Mouse (Mus musculus): ENCODE results near the gene Chchd3. TPM values are rescaled to one million over a fixed set of nuclear protein-coding genes. Genes with fewer than 3 reads are reported as not detected.
A peak's percentile ranks its signal among the peaks of the same experiment; 100 is the strongest.

Chchd3 gene
- polyA plus RNA-seq, 1 experiment from 2014 or later: 228 TPM

DNA sequence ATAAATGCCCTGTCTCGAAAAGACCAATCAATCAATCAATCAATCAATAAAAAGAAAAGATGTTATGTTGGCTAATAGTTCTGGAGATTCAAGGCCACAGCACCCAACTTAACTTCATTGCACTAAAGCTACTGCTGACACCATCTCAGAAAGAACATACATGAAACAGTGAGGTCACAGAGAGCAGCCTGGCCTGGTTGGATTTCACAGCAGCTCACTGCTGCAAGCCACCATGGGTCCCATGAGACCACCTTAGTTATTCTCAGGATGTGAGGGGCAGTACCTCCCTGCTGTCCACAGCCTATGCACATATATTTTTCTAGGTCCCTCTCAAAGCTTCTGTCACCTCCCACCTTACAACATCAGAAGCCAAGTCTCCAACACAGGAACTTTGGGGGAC is 57.1 kb downstream of the Chchd3 start:
- peaks cover 3% of the 10 kb centered on the region; the same call in 1 of the 2 replicates for H3K36me3 ChIP-seq
- no peak overlapping the region for H3K27ac ChIP-seq
- peaks cover 7% of the 10 kb centered on the region; the same call in 1 of the 2 replicates for H3K4me1 ChIP-seq (replicated peaks)
- no peak overlapping the region for H3K4me2 ChIP-seq
- H3K27me3 ChIP-seq: no peaks in the 10 kb centered on the region
- no peak for ATAC-seq (replicated peaks; ENCODE audit: insufficient number of reproducible peaks, insufficient read depth, low FRiP score, low read depth)
- no peaks in the 10 kb centered on the region for H3K9me3 ChIP-seq (replicated peaks)
- WGBS: 87% methylated on average over 1 of the region's 1 CpGs
- no peak overlapping the region for H3K4me3 ChIP-seq
- H3K9ac ChIP-seq: no peak overlapping the region

DNA sequence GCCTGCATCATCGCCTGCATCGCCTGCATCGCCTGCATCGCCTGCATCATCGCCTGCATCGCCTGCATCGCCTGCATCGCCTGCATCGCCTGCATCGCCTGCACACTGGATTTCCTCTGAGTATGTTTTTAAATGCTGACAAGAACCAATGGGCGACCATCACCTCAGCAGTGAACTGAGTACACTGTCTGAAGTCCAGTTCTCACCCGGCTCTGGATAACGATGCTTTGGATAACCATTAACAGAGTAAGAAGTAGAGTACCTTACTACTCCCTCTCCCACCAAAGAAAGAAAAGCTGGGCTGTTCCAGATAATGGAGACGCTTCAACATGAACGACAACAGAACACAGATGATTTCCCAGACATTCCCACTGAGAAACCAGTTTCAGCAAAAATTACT is 58.8 kb downstream of the Chchd3 start:
- Histone ChIP-seq H3K9me3 (replicated peaks) (no peaks in the 10 kb centered on the region), H3K27me3 (no peaks in the 10 kb centered on the region), H3K36me3 (no peaks in the 10 kb centered on the region), H3K4me2 (no peak overlapping the region), H3K4me1 (replicated peaks) (peaks cover 17% of the 10 kb centered on the region), H3K9ac (no peak overlapping the region), H3K27ac (no peak overlapping the region), H3K4me3 (no peak overlapping the region)
- 93% methylated on average over 15 of the region's 15 CpGs for WGBS
- no peak for ATAC-seq (replicated peaks; ENCODE audit: insufficient number of reproducible peaks, insufficient read depth, low FRiP score, low read depth)

DNA sequence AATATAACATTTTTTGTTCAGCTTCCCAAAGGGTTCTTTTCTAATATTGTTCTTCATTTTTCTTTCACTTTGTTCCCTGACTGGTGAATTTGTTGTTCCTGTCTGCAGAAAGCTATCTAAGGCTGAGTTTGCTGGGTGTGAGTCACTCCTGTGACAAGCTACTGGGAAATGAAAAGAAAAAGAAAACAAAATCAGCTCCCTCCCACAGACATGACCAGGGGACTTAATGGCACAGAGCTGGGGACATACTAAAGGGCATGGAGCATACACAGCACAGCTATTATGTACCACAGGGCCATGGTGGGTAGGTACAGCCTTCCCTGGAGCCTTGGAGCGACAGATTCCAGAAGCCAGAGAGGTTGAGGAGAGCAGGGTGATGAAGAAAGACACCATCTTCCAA is 63.5 kb downstream of the Chchd3 start:
- H3K27me3 ChIP-seq: no peaks in the 10 kb centered on the region
- H3K27ac ChIP-seq: no peak overlapping the region
- H3K4me2 ChIP-seq: no peak overlapping the region
- 68% methylated on average over 1 of the region's 1 CpGs for WGBS
- H3K9ac ChIP-seq: no peak overlapping the region
- ATAC-seq (replicated peaks; ENCODE audit: insufficient number of reproducible peaks, insufficient read depth, low FRiP score, low read depth): no peak
- H3K4me3 ChIP-seq: no peak overlapping the region
- no peaks in the 10 kb centered on the region for H3K9me3 ChIP-seq (replicated peaks)
- peaks cover 17% of the 10 kb centered on the region for H3K4me1 ChIP-seq (replicated peaks)
- no peaks in the 10 kb centered on the region for H3K36me3 ChIP-seq

DNA sequence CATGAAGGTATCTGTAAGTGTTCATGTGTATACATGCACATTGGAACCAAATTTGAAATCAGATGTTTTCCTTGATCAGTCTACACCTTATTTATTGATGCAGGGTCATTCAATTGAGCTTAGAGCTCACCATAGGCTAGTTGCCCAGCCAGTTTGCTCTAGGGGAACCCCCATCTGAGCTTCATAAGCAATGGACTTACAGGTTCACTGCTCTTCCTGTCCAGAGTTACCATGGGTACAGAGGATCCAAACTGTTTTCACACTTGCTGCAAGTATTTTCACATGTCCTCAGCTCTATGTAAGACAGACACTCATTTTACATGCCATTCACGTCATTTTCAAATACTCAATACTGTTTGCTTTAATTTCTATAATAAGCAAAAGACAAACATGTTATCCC is 66.2 kb downstream of the Chchd3 start:
- H3K9ac ChIP-seq: no peak overlapping the region
- ATAC-seq (replicated peaks; ENCODE audit: insufficient number of reproducible peaks, insufficient read depth, low FRiP score, low read depth): no peak
- H3K36me3 ChIP-seq: no peaks in the 10 kb centered on the region
- H3K27me3 ChIP-seq: no peaks in the 10 kb centered on the region
- no peak overlapping the region for H3K4me3 ChIP-seq
- 84% methylated on average over 1 of the region's 1 CpGs for WGBS
- no peaks in the 10 kb centered on the region for H3K9me3 ChIP-seq (replicated peaks)
- peaks cover 29% of the 10 kb centered on the region for H3K4me1 ChIP-seq (replicated peaks)
- no peak overlapping the region for H3K27ac ChIP-seq
- no peak overlapping the region for H3K4me2 ChIP-seq

DNA sequence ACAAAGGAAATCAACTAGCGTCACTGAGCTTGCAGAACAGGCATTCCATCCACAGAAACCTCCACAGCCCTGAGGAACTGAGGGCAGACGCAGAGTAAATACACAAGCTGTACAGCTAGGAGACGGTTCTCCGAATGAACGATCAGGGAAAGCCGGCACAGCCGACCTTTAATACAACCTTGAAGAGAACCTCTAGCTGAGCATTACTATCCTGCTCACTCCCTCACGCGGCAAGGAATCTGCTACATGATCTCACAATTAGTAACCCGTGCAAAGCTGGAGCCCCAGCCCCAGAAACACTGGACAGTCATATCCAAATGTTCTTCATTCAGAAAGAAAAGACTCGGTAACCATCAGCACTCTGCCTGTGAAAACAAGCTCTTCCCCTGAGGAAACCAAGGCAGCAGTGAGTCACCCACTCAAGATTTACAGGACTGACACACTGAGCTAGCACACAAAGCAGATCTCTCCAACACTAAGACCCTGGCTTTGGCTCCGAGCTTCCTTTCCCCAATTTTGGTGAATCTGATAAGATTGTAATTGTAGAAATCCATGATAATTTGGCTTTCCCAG is 69.9 kb downstream of the Chchd3 start:
- Histone ChIP-seq H3K36me3 (no peaks in the 10 kb centered on the region), H3K4me1 (replicated peaks) (peaks cover 17% of the 10 kb centered on the region), H3K4me2 (0 out of 2 replicates have a peak overlapping the region, but pooled peaks have one; percentile 7), H3K27ac (peak overlapping the region; percentile 14; the same call in 1 of the 2 replicates), H3K9me3 (replicated peaks) (no peaks in the 10 kb centered on the region), H3K9ac (no peak overlapping the region), H3K27me3 (no peaks in the 10 kb centered on the region), H3K4me3 (no peak overlapping the region)
- 0 out of 2 replicates have a peak, but pooled peaks have one; percentile 18 for ATAC-seq (replicated peaks; ENCODE audit: insufficient number of reproducible peaks, insufficient read depth, low FRiP score, low read depth)
- 28% methylated on average over 12 of the region's 12 CpGs for WGBS

DNA sequence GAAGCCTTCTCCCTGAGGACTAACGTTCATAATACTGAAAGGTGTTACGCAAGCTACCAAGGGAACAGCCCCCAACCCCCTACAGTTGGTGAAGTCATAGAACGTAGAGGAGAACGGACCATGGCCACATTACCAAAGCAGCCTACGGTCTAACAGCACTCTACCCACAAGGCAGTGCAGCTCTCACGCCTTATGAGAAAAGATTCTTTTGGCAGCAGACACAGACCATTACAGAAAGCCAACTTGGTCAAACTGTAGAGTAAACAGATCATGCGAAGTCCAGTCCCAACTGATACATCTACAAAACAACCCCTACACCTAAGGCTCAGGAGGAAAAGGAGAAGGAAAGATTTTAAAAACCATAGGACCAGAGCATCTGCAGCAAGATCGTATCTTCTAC is 71.5 kb downstream of the Chchd3 start:
- Histone ChIP-seq H3K27ac (no peak overlapping the region), H3K27me3 (no peaks in the 10 kb centered on the region), H3K9ac (no peak overlapping the region), H3K4me2 (no peak overlapping the region), H3K36me3 (no peaks in the 10 kb centered on the region), H3K4me3 (no peak overlapping the region), H3K9me3 (replicated peaks) (no peaks in the 10 kb centered on the region), H3K4me1 (replicated peaks) (peaks cover 27% of the 10 kb centered on the region)
- ATAC-seq (replicated peaks; ENCODE audit: insufficient number of reproducible peaks, insufficient read depth, low FRiP score, low read depth): no peak
- WGBS: 94% methylated on average over 8 of the region's 8 CpGs

DNA sequence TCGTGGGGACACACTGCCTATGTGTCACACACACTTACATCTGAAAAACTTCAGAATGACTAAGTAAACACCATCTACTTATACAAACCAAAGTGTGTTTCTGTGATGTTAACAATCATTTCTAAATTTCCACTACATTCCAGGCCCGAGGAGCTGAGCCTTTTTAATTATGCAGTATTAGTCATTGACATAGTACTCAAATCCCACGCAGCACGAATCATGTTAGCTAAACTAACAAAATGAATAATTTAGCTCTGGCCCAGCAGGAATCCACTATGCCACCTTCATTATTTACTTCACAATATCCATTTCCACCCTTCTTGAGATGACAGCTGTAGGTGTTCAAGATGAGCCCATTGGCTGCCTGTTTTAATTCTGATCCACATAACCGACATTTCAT is 76.2 kb downstream of the Chchd3 start:
- whole genome bisulfite sequencing: 74% methylated on average over 5 of the region's 5 CpGs
- ATAC-seq (replicated peaks; ENCODE audit: insufficient number of reproducible peaks, insufficient read depth, low FRiP score, low read depth): no peak
- Histone ChIP-seq H3K36me3 (no peaks in the 10 kb centered on the region), H3K4me3 (no peak overlapping the region), H3K9ac (no peak overlapping the region), H3K27me3 (no peaks in the 10 kb centered on the region), H3K9me3 (replicated peaks) (no peaks in the 10 kb centered on the region), H3K4me1 (replicated peaks) (peaks cover 25% of the 10 kb centered on the region), H3K27ac (no peak overlapping the region), H3K4me2 (no peak overlapping the region)

DNA sequence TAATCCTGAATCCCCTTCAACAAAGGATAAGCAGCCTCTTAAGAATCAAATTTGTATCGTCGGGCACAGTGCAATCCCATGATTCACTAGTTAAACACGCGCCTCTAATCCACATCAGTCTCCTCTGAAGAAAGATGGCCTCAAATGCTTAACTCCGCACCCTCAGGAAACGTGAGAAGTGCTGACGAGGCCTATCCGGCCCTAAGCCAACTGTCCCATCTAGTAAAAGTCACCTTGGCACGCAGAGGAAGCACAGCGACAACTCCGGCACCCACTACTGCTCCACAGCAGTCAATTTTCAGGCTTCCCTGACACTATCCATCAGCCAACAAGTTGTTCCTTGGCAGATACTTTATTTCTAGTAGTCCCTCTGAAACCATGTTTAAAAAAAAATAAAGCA is 78.8 kb downstream of the Chchd3 start:
- WGBS: 48% methylated on average over 11 of the region's 11 CpGs
- Histone ChIP-seq H3K27me3 (no peaks in the 10 kb centered on the region), H3K27ac (peak overlapping the region; percentile 67), H3K36me3 (no peaks in the 10 kb centered on the region), H3K4me3 (no peak overlapping the region), H3K9ac (no peak overlapping the region), H3K4me2 (no peak overlapping the region), H3K4me1 (replicated peaks) (peaks cover 22% of the 10 kb centered on the region), H3K9me3 (replicated peaks) (no peaks in the 10 kb centered on the region)
- no peak for ATAC-seq (replicated peaks; ENCODE audit: insufficient number of reproducible peaks, insufficient read depth, low FRiP score, low read depth)

DNA sequence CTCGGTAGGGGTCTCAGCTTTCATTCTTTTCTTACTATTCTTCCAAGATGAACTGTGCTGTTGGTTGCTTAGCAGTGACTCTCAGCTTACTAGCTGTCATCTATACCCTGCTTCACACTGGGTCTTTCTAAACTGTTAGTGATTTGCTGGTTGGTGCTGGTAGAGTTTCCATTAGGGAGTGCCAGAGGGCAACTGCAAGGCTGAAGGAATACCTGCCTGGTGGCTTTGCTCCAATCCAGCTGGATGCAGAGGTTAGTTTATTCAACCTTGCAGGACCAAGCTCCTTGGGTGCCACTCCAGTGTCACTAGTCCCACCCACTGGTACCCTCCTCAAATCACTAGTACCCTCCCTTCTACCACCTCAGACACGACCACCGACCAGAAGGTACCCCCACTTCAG is 81.2 kb downstream of the Chchd3 start:
- Histone ChIP-seq H3K36me3 (no peaks in the 10 kb centered on the region), H3K4me3 (no peak overlapping the region), H3K4me1 (replicated peaks) (peaks cover 13% of the 10 kb centered on the region), H3K27ac (no peak overlapping the region), H3K9me3 (replicated peaks) (no peaks in the 10 kb centered on the region), H3K9ac (no peak overlapping the region), H3K27me3 (no peaks in the 10 kb centered on the region), H3K4me2 (no peak overlapping the region)
- no peak for ATAC-seq (replicated peaks; ENCODE audit: insufficient number of reproducible peaks, insufficient read depth, low FRiP score, low read depth)
- WGBS: 87% methylated on average over 3 of the region's 3 CpGs

DNA sequence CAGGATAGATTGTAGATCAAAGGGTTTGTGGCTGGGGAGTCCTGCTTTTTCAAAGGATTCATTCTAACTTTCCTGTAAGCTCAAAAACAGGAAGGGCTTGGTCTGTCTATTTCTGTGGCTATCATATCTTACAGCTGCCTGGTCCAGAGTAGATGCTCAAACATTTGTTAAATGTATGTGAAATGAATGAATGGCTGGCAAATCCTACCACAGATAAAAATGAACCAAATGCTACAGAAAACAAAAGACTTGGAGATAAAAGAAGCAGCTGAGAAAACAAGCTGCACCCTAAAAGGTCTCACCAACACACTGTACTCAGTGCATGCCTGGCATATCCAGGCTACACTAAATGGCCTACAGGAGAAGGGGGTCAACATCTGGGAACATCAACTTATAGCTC is 88.1 kb downstream of the Chchd3 start:
- no peak for ATAC-seq (replicated peaks; ENCODE audit: insufficient number of reproducible peaks, insufficient read depth, low FRiP score, low read depth)
- no peak overlapping the region for H3K27ac ChIP-seq
- no peaks in the 10 kb centered on the region for H3K36me3 ChIP-seq
- no peak overlapping the region for H3K9ac ChIP-seq
- no peaks in the 10 kb centered on the region for H3K27me3 ChIP-seq
- H3K4me3 ChIP-seq: no peak overlapping the region
- H3K4me2 ChIP-seq: no peak overlapping the region
- no peaks in the 10 kb centered on the region for H3K9me3 ChIP-seq (replicated peaks)
- peaks cover 17% of the 10 kb centered on the region for H3K4me1 ChIP-seq (replicated peaks)

DNA sequence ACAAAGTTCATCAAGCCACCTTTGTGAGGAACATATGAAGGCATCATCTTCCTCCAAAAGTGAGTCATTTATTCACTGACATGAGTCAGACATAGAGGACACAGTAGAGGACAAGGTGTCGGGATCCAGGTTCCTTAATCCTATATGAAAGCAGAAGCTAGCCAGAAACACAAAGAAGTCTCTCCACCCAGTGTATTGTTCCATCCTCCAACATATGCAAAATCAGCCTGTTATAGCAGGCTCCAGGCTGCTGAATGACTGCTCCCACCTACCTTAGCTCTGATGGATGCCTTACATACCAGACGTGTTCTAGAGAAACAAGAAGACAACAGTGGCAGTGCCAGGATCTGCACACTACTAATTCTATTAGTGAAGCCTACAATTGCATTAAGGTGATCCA is 91.1 kb downstream of the Chchd3 start:
- Histone ChIP-seq H3K36me3 (no peaks in the 10 kb centered on the region), H3K9ac (no peak overlapping the region), H3K27me3 (no peaks in the 10 kb centered on the region), H3K4me1 (replicated peaks) (peaks cover 17% of the 10 kb centered on the region), H3K4me2 (no peak overlapping the region), H3K4me3 (no peak overlapping the region), H3K27ac (0 out of 2 replicates have a peak overlapping the region, but pooled peaks have one; percentile 9), H3K9me3 (replicated peaks) (no peaks in the 10 kb centered on the region)
- 56% methylated on average over 2 of the region's 2 CpGs for WGBS
- ATAC-seq (replicated peaks; ENCODE audit: insufficient number of reproducible peaks, insufficient read depth, low FRiP score, low read depth): no peak

DNA sequence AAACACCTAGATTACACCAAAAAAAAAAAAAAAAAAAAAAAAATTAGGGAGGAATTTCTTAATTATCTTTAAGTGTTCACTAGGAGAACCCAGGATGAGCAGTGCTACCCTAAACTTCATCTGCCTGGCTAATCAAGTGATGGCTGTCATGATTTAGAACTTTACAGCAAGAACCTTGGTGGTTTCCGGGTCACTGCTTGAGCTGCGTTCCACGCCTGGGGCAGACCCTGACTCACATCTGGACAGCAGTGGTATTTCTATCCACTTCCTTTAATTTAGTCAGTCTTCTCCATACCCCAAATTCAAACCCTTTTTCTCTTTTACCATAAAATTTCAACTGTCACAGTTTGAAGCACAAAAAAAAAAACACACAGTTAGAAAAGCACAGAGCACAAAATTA is 98.0 kb downstream of the Chchd3 start:
- H3K4me1 ChIP-seq (replicated peaks): peaks cover 4% of the 10 kb centered on the region; the same call in 1 of the 2 replicates
- no peak overlapping the region for H3K4me3 ChIP-seq
- no peak overlapping the region for H3K9ac ChIP-seq
- no peaks in the 10 kb centered on the region for H3K36me3 ChIP-seq
- whole genome bisulfite sequencing: 81% methylated on average over 3 of the region's 3 CpGs
- no peak overlapping the region for H3K4me2 ChIP-seq
- no peaks in the 10 kb centered on the region for H3K9me3 ChIP-seq (replicated peaks)
- no peak for ATAC-seq (replicated peaks; ENCODE audit: insufficient number of reproducible peaks, insufficient read depth, low FRiP score, low read depth)
- H3K27ac ChIP-seq: no peak overlapping the region
- H3K27me3 ChIP-seq: no peaks in the 10 kb centered on the region

Data from heart, embryonic 15.5 days (tissue).